Mouse (Mus musculus): ENCODE results near the gene Itga2b. TPM values are rescaled to one million over a fixed set of nuclear protein-coding genes. Genes with fewer than 3 reads are reported as not detected.

Gene Itga2b
- polyA plus RNA-seq, 1 experiment = 3.4 TPM

DNA sequence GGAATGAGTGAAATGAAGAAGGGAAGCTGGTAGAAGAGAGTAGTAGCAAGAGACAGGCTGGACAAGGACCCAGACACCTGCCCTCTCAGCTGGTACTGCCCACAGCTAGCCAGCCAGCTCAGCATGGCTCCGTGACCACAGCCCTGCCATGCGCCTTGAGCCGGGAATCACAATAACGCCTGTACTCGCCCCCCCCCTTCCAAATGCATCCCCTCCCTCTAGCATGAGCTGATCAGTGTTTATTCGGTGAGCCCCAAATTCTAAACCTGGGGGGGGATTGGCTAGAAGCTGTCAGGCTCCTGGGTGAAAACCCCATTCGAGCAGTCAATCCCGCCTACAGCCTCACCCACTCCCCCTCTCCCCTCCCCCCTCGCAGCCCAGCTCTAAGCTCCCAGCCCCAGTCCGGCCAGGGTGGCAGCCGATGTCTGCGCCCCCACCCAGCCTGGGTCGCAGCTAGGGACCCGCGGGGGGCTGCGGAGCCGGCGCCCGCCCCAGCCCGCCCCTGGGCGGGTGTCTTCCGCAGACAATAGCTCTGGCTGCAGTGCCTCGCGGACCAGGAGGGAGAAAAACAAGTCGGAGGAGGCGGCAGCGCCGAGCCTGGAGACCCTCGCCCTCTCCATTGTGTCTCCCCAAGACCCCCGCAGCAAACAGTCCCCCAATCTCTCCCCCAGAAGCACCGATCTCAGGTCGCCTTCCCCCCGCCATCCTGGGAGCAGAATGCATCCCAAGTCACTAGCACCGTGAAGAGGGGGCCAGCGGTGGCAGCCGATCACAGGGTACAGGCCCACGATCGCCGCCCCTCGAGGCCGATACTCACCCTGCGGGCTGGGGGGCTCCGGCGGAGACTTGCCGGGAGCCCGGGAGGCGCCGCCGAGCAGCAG lies 23.1 kb downstream of the Itga2b start:
- Histone ChIP-seq H3K36me3 (ENCODE audit: control insufficient read depth, insufficient read depth, low read length) (no peaks in the 10 kb centered on the region), H3K4me3 (ENCODE audit: control insufficient read depth, low read depth, low read length) (peak overlapping the region; percentile 71), H3K27me3 (ENCODE audit: control insufficient read depth, insufficient read depth, low read length) (no peaks in the 10 kb centered on the region), H3K27ac (ENCODE audit: control insufficient read depth, insufficient read depth, low read depth, low read length) (no peak overlapping the region), H3K4me1 (ENCODE audit: control insufficient read depth, insufficient read depth, low read length) (peaks cover 16% of the 10 kb centered on the region)
- TF ChIP-seq CTCF (IDR thresholded peaks at IDR 0.05; ENCODE audit: control insufficient read depth, insufficient read depth, insufficient replicate concordance, low read depth, low read length) (no peak), POLR2A (IDR thresholded peaks at IDR 0.05; ENCODE audit: control insufficient read depth, low read depth, low read length) (no peak)

DNA sequence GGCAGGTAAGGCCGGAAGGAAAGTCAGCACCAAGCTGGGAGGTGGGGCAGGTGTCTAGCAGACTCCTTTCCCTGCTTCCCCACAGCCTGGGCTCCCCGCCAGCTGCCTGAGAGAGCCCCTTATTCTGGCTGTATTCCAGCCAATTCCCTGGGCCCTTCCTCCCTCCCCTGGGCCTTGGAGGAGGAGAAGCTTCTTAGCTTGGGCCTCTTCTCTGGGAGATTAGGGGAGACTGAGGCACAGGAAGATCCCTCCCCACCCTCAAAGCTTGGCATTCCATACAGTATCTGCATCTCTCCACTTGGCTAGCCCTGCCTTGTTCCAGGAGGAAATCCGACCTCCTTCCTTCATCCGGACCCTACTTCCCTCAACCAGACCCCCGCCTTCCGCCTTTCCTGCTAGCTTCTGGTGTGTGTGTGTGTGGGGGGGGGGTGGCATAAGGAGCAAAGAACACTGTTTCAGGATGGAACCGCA lies 24.0 kb downstream of the Itga2b start:
- Histone ChIP-seq H3K27ac (ENCODE audit: control insufficient read depth, insufficient read depth, low read depth, low read length) (no peak overlapping the region), H3K4me1 (ENCODE audit: control insufficient read depth, insufficient read depth, low read length) (peaks cover 16% of the 10 kb centered on the region), H3K4me3 (ENCODE audit: control insufficient read depth, low read depth, low read length) (no peak overlapping the region), H3K27me3 (ENCODE audit: control insufficient read depth, insufficient read depth, low read length) (no peaks in the 10 kb centered on the region), H3K36me3 (ENCODE audit: control insufficient read depth, insufficient read depth, low read length) (no peaks in the 10 kb centered on the region)
- no peak for TF ChIP-seq CTCF (IDR thresholded peaks at IDR 0.05; ENCODE audit: control insufficient read depth, insufficient read depth, insufficient replicate concordance, low read depth, low read length)
- no peak for TF ChIP-seq POLR2A (IDR thresholded peaks at IDR 0.05; ENCODE audit: control insufficient read depth, low read depth, low read length)

DNA sequence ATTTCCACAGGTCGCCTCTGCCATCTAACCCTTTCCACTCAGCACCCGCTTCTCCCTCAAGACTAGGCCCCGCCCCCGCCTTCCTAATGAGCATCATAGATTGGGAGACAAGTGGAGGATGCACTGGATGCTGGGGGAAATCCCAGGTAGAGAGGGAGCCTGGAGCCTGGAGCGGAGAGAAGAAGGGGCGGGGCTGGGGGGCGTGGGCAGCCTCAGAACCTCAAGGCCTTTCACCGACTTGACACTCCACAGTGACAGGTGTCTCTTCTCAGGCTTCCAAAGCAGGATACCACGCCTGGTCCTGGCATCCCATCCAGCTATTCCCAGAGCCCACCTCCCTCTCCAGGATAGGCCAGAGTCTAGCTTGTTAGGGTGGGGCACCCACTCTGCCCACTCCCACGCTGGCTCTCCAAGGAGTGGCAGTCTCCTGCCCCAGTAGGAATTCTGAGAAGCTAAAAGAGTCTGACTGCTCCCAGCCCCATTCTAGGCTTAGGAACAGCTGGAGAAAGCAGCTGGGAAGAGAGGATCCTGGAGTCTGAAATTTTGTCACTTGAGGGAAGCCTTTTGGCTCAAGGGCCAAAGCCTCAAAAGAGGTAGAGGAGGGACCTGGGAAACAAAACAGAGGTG lies 24.5 kb downstream of the Itga2b start:
- no peaks in the 10 kb centered on the region for H3K36me3 ChIP-seq (ENCODE audit: control insufficient read depth, insufficient read depth, low read length)
- H3K4me1 ChIP-seq (ENCODE audit: control insufficient read depth, insufficient read depth, low read length) = peaks cover 16% of the 10 kb centered on the region
- TF ChIP-seq POLR2A (IDR thresholded peaks at IDR 0.05; ENCODE audit: control insufficient read depth, low read depth, low read length) (no peak), CTCF (IDR thresholded peaks at IDR 0.05; ENCODE audit: control insufficient read depth, insufficient read depth, insufficient replicate concordance, low read depth, low read length) (no peak)
- H3K4me3 ChIP-seq (ENCODE audit: control insufficient read depth, low read depth, low read length) = no peak overlapping the region
- no peak overlapping the region for H3K27ac ChIP-seq (ENCODE audit: control insufficient read depth, insufficient read depth, low read depth, low read length)
- H3K27me3 ChIP-seq (ENCODE audit: control insufficient read depth, insufficient read depth, low read length) = no peaks in the 10 kb centered on the region

DNA sequence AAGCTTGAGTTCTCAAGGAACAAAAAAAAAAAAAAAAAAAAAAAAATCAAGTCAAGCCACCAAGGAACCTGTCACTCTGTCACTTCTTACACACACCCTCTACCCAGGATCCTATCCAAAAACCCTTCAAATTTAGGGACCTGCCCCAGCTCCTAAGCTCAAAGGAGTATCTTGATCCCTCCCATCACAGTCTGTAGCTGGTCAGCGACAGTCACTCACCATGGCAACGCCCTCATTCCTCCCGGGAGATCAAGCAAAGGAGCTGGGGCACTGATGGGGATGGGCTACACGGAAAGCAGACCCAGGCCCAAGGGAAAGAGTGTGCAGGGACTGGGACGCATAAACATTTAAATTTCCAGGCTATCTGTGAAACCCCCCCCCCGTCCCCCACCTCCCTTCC lies 25.1 kb downstream of the Itga2b start:
- no peak for TF ChIP-seq POLR2A (IDR thresholded peaks at IDR 0.05; ENCODE audit: control insufficient read depth, low read depth, low read length)
- TF ChIP-seq CTCF (IDR thresholded peaks at IDR 0.05; ENCODE audit: control insufficient read depth, insufficient read depth, insufficient replicate concordance, low read depth, low read length) = no peak
- Histone ChIP-seq H3K4me3 (ENCODE audit: control insufficient read depth, low read depth, low read length) (no peak overlapping the region), H3K4me1 (ENCODE audit: control insufficient read depth, insufficient read depth, low read length) (peaks cover 16% of the 10 kb centered on the region), H3K36me3 (ENCODE audit: control insufficient read depth, insufficient read depth, low read length) (no peaks in the 10 kb centered on the region), H3K27me3 (ENCODE audit: control insufficient read depth, insufficient read depth, low read length) (no peaks in the 10 kb centered on the region), H3K27ac (ENCODE audit: control insufficient read depth, insufficient read depth, low read depth, low read length) (no peak overlapping the region)

DNA sequence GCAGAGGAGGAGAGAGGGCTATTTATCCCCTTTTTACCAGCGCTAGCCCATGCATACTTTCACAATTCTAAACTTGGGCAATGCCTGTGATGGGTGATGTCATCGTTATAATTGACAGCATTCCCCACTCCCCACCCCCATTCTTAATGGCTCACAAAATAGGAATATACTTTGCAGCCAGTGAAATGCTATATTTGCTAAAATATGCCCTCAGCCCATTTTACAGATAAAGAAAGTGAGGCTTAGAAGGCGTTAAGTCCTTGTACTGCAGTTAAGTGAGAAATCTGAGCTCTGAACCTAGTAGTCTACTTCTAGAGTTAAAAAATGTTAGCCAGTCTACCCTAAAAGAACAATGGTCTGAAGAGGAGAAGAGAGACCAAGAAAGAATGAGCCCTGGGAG lies 25.6 kb downstream of the Itga2b start:
- Histone ChIP-seq H3K27me3 (ENCODE audit: control insufficient read depth, insufficient read depth, low read length) (no peaks in the 10 kb centered on the region), H3K27ac (ENCODE audit: control insufficient read depth, insufficient read depth, low read depth, low read length) (no peak overlapping the region), H3K4me1 (ENCODE audit: control insufficient read depth, insufficient read depth, low read length) (peaks cover 16% of the 10 kb centered on the region), H3K36me3 (ENCODE audit: control insufficient read depth, insufficient read depth, low read length) (no peaks in the 10 kb centered on the region), H3K4me3 (ENCODE audit: control insufficient read depth, low read depth, low read length) (no peak overlapping the region)
- TF ChIP-seq CTCF (IDR thresholded peaks at IDR 0.05; ENCODE audit: control insufficient read depth, insufficient read depth, insufficient replicate concordance, low read depth, low read length) (no peak), POLR2A (IDR thresholded peaks at IDR 0.05; ENCODE audit: control insufficient read depth, low read depth, low read length) (no peak)

DNA sequence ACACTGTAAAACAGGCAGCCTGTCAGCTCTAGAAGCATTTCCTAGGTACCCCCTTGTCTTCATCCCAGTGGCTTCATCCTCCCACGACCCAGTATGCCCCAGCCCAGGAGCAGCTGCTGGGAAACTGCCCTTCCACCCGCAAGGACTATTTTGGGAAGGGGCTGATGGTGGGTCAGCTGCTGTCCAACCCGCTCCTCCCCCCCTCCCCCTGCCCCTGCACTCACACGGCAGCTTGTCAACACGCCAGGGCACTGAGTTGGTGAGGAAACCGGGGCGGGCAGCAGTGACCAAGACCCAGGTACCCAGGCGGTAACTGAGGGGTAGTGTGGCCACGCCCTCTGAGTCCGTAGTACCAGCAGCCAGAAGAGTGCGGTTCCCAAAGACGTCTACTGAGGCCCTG lies 26.2 kb downstream of the Itga2b start:
- Histone ChIP-seq H3K4me1 (ENCODE audit: control insufficient read depth, insufficient read depth, low read length) (peaks cover 17% of the 10 kb centered on the region), H3K4me3 (ENCODE audit: control insufficient read depth, low read depth, low read length) (no peak overlapping the region), H3K27me3 (ENCODE audit: control insufficient read depth, insufficient read depth, low read length) (no peaks in the 10 kb centered on the region), H3K27ac (ENCODE audit: control insufficient read depth, insufficient read depth, low read depth, low read length) (no peak overlapping the region), H3K36me3 (ENCODE audit: control insufficient read depth, insufficient read depth, low read length) (no peaks in the 10 kb centered on the region)
- no peak for TF ChIP-seq CTCF (IDR thresholded peaks at IDR 0.05; ENCODE audit: control insufficient read depth, insufficient read depth, insufficient replicate concordance, low read depth, low read length)
- no peak for TF ChIP-seq POLR2A (IDR thresholded peaks at IDR 0.05; ENCODE audit: control insufficient read depth, low read depth, low read length)

DNA sequence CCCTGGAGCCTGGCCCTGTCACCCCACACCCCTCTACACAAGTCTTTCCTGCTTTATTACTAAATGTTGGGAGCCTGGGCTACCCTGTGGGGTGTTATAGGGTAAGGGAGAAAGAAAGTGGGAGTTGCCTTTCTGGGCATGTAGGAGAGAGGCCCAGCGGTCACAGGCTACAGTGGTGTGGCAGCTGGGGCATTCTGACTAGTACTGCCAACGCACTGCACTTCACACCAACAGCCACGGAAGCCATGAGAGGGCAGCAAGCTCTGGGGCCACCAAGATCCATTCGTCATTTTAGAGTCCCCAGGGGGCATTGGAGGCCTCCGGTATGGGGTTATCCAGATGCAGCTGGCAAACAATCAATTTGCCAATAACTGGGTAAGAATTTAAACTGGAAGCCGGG lies 27.8 kb downstream of the Itga2b start:
- H3K27ac ChIP-seq (ENCODE audit: control insufficient read depth, insufficient read depth, low read depth, low read length) = no peak overlapping the region
- H3K4me1 ChIP-seq (ENCODE audit: control insufficient read depth, insufficient read depth, low read length) = peaks cover 22% of the 10 kb centered on the region
- TF ChIP-seq POLR2A (IDR thresholded peaks at IDR 0.05; ENCODE audit: control insufficient read depth, low read depth, low read length) (no peak), CTCF (IDR thresholded peaks at IDR 0.05; ENCODE audit: control insufficient read depth, insufficient read depth, insufficient replicate concordance, low read depth, low read length) (no peak)
- no peak overlapping the region for H3K4me3 ChIP-seq (ENCODE audit: control insufficient read depth, low read depth, low read length)
- H3K27me3 ChIP-seq (ENCODE audit: control insufficient read depth, insufficient read depth, low read length) = no peaks in the 10 kb centered on the region
- H3K36me3 ChIP-seq (ENCODE audit: control insufficient read depth, insufficient read depth, low read length) = no peaks in the 10 kb centered on the region
